Mouse (Mus musculus) CH12.LX (cell line): ENCODE measurements around the gene Paxbp1. TPM values are rescaled to one million over a fixed set of nuclear protein-coding genes. Genes with fewer than 3 reads are reported as not detected.

Source experiments
- DNase-seq: peaks from one replicate; pipeline ENCODE4 v3.0.0-alpha.2; 2013; ENCODE audit errors: extremely low read depth
- H3K27ac ChIP-seq: 2 replicates; pipeline ENCODE4 v1.5.1; 2012; ENCODE audit warnings: low read depth, mild to moderate bottlenecking, control low read depth, moderate library complexity; ENCODE audit not compliant: insufficient read depth
- H3K27me3 ChIP-seq: replicated peaks from 2 replicates; pipeline ENCODE3; 2012; ENCODE audit warnings: inconsistent platforms
- H3K36me3 ChIP-seq, 2 experiments: replicated peaks in 1 of 2; 2 replicates each; pipeline versions ENCODE3 to v1.6.1; 2012; ENCODE audit warnings: inconsistent platforms in 1 of 2, low read length in 1 of 2, mild to moderate bottlenecking in 1 of 2, mixed read lengths in 1 of 2, moderate library complexity in 1 of 2; ENCODE audit not compliant: control insufficient read depth in 1 of 2, insufficient read depth in 1 of 2
- H3K4me1 ChIP-seq, 2 experiments: 2 replicates each; pipeline ENCODE4 v1.6.1; 2012; ENCODE audit warnings: inconsistent platforms in 1 of 2, moderate library complexity in 1 of 2; ENCODE audit not compliant: insufficient read depth in 2 of 2, control insufficient read depth in 1 of 2
- H3K4me2 ChIP-seq: 2 replicates; pipeline ENCODE4 v1.6.1; 2012; ENCODE audit warnings: low read depth, mild to moderate bottlenecking, control low read depth; ENCODE audit not compliant: poor library complexity, insufficient read depth, severe bottlenecking
- H3K4me3 ChIP-seq, 3 experiments: fragments of 150-350 bp in 1 of 3; sonication (generic) in 1 of 3; replicated peaks in 1 of 3; 2 replicates each; pipeline versions ENCODE3 to v1.5.1; 2011 to 2012; ENCODE audit warnings: low read depth in 2 of 3, low read length in 2 of 3, mild to moderate bottlenecking in 2 of 3, moderate library complexity in 2 of 3, control low read depth in 1 of 3, improper control_type of control experiment in 1 of 3, inconsistent platforms in 1 of 3, mixed read lengths in 1 of 3; ENCODE audit not compliant: poor library complexity in 1 of 3
- H3K79me2 ChIP-seq: replicated peaks from 2 replicates; pipeline ENCODE4 v1.6.1; 2012; ENCODE audit warnings: mild to moderate bottlenecking, moderate library complexity; ENCODE audit not compliant: control insufficient read depth, poor library complexity, insufficient read depth, severe bottlenecking; ENCODE audit errors: extremely low read depth
- H3K9ac ChIP-seq: 2 replicates; pipeline ENCODE4 v1.6.1; 2012; ENCODE audit warnings: low read depth, mild to moderate bottlenecking, control low read depth, moderate library complexity; ENCODE audit not compliant: insufficient read depth
- H3K9me3 ChIP-seq: replicated peaks from 2 replicates; pipeline ENCODE3; 2012; ENCODE audit warnings: low read length, inconsistent platforms, mixed read lengths
- BHLHE40 ChIP-seq: IDR thresholded peaks from 2 replicates; pipeline ENCODE4 v1.6.1; 2011; ENCODE audit warnings: mild to moderate bottlenecking, low read depth, low read length, improper control_type of control experiment
- CHD1 ChIP-seq: IDR thresholded peaks from 2 replicates; pipeline ENCODE4 v1.6.1; 2012; ENCODE audit warnings: low read depth, low read length, improper control_type of control experiment, inconsistent platforms
- E2F4 ChIP-seq: IDR thresholded peaks from 2 replicates; pipeline ENCODE4 v1.6.1; 2011; ENCODE audit warnings: low read depth, low read length, improper control_type of control experiment; ENCODE audit not compliant: insufficient replicate concordance
- EP300 ChIP-seq: IDR thresholded peaks from 2 replicates; pipeline ENCODE4 v1.6.1; 2011; ENCODE audit warnings: low read length, improper control_type of control experiment
- ETS1 ChIP-seq: conservative IDR thresholded peaks from 2 replicates; pipeline ENCODE4 v1.6.1; 2012; ENCODE audit warnings: low read depth, mild to moderate bottlenecking, inconsistent platforms, low read length, improper control_type of control experiment, moderate library complexity
- RCOR1 ChIP-seq: conservative IDR thresholded peaks from 2 replicates; pipeline ENCODE4 v1.6.1; 2012; ENCODE audit warnings: low read depth, mild to moderate bottlenecking, inconsistent platforms, low read length, improper control_type of control experiment
- SIN3A ChIP-seq: IDR thresholded peaks from 2 replicates; pipeline ENCODE4 v1.6.1; 2012; ENCODE audit warnings: low read length, improper control_type of control experiment, inconsistent platforms
- TBP ChIP-seq: conservative IDR thresholded peaks from 2 replicates; pipeline ENCODE4 v1.6.1; 2011; ENCODE audit warnings: low read depth, low read length, improper control_type of control experiment
- TCF12 ChIP-seq: IDR thresholded peaks from 2 replicates; pipeline ENCODE4 v1.6.1; 2014; ENCODE audit warnings: low read depth, mild to moderate bottlenecking, inconsistent platforms, low read length, improper control_type of control experiment
- UBTF ChIP-seq: IDR thresholded peaks from 2 replicates; pipeline ENCODE4 v1.6.1; 2012; ENCODE audit warnings: low read depth, mild to moderate bottlenecking, inconsistent platforms, low read length, improper control_type of control experiment, moderate library complexity
- USF1 ChIP-seq: IDR thresholded peaks from 2 replicates; pipeline ENCODE4 v1.6.1; 2014; ENCODE audit warnings: low read depth, mild to moderate bottlenecking, inconsistent platforms, low read length, improper control_type of control experiment
- ZKSCAN1 ChIP-seq: IDR thresholded peaks from 2 replicates; pipeline ENCODE4 v1.6.1; 2012; ENCODE audit warnings: low read depth, inconsistent platforms, low read length, improper control_type of control experiment, borderline replicate concordance
- ZMIZ1 ChIP-seq: IDR thresholded peaks from 2 replicates; pipeline ENCODE4 v1.6.1; 2012; ENCODE audit warnings: low read depth, mild to moderate bottlenecking, inconsistent platforms, low read length, improper control_type of control experiment
- ZNF384 ChIP-seq: IDR thresholded peaks from 2 replicates; pipeline ENCODE4 v1.6.1; 2012; ENCODE audit warnings: low read depth, low read length, improper control_type of control experiment, inconsistent platforms
- dilution Hi-C: fragments of 300-500 bp; cut with MboI; formaldehyde crosslinking; loops from 2 replicates; pipeline ENCODE4 v1.14.3; 2020; ENCODE audit warnings: low sequenced_read_pairs; ENCODE audit not compliant: extremely low pct_unique_long_range_greater_than_20kb, extremely low pct_ligation_motif_present
- in situ Hi-C: fragments of 300-500 bp; cut with MboI; formaldehyde crosslinking; loops from 3 replicates; pipeline ENCODE4 v1.14.3; 2019; ENCODE audit warnings: low sequenced_read_pairs, low pct_ligation_motif_present, low pct_unique_long_range_greater_than_20kb, mixed read lengths
- polyA plus RNA-seq: library from polyadenylated mRNA; unstranded; fragments of >175 nt; gene quantifications from 2 replicates; pipeline ENCODE4 v1.2.1, GENCODE M21; 2012; ENCODE audit warnings: low read depth; ENCODE audit not compliant: insufficient read length
- total RNA-seq, 2 experiments: library from RNA; depleted of rRNA; stranded (reverse); fragments of 300-350 nt in 1 of 2; fragments of >200 nt in 1 of 2; gene quantifications; 2 replicates each; pipeline ENCODE4 v1.2.3; 2012 to 2014

Paxbp1 gene
- total and polyA plus RNA-seq, 3 experiments: 39.4 to 77.1 (median 74.4) TPM

DNA sequence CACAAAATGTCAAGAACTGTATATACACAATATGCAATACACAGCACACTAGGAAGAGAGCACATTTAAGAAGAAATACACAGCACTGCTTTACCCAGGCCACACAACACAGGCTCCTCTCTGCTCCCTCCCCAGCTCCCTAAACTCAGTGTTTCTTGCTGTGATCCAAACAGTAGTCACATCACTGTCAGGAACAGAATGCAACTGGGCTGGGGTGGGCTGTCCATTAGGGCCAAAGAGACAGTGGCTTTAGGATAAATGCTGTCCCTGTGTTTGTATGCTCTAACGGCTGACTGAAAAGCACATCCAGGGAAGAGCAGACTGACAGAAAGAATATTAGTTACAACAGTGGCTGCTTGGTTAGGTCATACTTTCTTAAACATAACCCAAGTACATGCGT is 14.4 kb downstream of the Paxbp1 start:
- TF ChIP-seq ZKSCAN1 (no peak), TCF12 (no peak), ZMIZ1 (no peak), CHD1 (no peak), E2F4 (no peak), RCOR1 (no peak), SIN3A (no peak), ZNF384 (no peak), EP300 (no peak)
- Histone ChIP-seq H3K79me2 (0 out of 2 replicates have a peak, but pooled peaks cover 9% of the 10 kb centered on the region), H3K4me2 (no peak overlapping the region), H3K27me3 (no peaks in the 10 kb centered on the region), H3K36me3 (peaks cover 67 to 95% of the 10 kb centered on the region in 2 experiments), H3K9ac (no peak overlapping the region), H3K4me3 (no peak overlapping the region), H3K27ac (no peak overlapping the region), H3K9me3 (no peaks in the 10 kb centered on the region), H3K4me1 (peaks cover 0 to 2% of the 10 kb centered on the region in 2 experiments; a peak in 1 of 4 replicates)
- dilution Hi-C loops (no loop called here), in situ Hi-C loops (no loop called here)
- DNase-seq: no peak

DNA sequence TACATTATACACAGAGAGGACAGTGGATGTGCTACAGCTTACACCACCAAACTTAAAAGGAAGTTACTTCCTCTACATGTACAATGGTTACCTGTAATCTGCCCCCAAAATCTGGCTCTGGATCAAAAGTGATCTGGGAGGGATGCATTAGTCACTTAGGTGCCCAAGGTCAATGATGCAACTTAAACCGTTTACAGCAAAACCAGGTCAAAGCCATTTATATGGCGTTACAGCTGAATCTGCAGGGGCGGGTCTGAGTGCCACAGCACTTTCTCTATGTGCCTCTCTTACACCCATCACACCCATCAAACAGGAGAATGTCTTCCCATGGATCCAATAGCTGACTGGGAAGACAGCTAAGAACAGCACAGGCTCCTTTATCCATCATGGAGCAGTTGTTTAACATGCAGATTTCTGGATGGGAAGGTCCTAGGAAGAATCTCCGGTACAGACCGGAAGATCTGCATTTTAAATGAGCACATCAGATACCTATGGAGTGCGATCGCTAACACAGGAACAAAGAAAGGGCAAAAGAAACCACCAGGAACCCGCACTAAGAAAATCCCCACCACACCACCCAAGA is 15.1 kb downstream of the Paxbp1 start:
- Histone ChIP-seq H3K4me3 (no peak overlapping the region), H3K4me1 (peaks cover 0 to 2% of the 10 kb centered on the region in 2 experiments; a peak in 1 of 4 replicates), H3K79me2 (0 out of 2 replicates have a peak, but pooled peaks cover 9% of the 10 kb centered on the region), H3K9me3 (no peaks in the 10 kb centered on the region), H3K27ac (no peak overlapping the region), H3K9ac (no peak overlapping the region), H3K27me3 (no peaks in the 10 kb centered on the region), H3K4me2 (no peak overlapping the region), H3K36me3 (peaks cover 67 to 96% of the 10 kb centered on the region in 2 experiments)
- in situ Hi-C loops (no loop called here), dilution Hi-C loops (no loop called here)
- DNase-seq: no peak
- TF ChIP-seq TCF12: no peak
- TF ChIP-seq TBP: no peak
- TF ChIP-seq USF1: no peak
- no peak for TF ChIP-seq UBTF
- TF ChIP-seq ETS1: no peak
- no peak for TF ChIP-seq BHLHE40
